Mouse (Mus musculus) spleen, adult 2 months (tissue): ENCODE data around the gene Myo16.

Experiments
- CTCF ChIP-seq: fragments of 200-500 bp; IDR thresholded peaks from 2 replicates; pipeline ENCODE4 v1.5.1; 2011; ENCODE audit warnings: mild to moderate bottlenecking, inconsistent platforms; ENCODE audit not compliant: insufficient read depth, insufficient read length, insufficient replicate concordance; ENCODE audit errors: extremely low read depth
- POLR2A ChIP-seq: fragments of 200-500 bp; IDR thresholded peaks from 2 replicates; pipeline ENCODE4 v1.6.1; 2011; ENCODE audit warnings: low read depth, low read length, inconsistent platforms

DNA sequence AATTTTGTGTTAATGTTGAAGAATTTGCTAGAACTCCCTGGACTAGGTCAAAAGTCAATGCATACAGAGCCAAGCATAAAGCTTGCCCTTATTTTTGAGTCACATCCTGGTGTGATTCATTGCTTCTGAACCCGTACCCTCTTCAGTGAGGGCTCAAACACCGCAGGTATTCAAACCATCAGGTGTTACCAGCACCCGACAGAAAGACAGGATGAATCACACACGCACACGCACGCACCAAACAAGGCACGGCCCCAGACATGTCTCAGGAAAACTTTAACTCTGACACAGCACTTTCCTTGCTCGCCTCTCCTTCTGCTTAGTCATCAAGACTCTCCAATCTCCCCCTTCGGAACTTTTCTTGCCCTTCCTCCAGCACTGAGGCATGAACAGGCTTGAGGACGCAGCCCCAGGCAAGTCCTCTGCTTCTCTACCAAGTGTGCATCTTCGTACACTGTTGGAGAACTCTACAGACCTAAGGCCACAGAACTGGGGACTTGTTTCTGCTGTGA is 435.8 kb downstream of the Myo16 start:
- TF ChIP-seq CTCF (no peak), POLR2A (no peak)
